Mouse (Mus musculus) heart, postnatal 0 days (tissue): ENCODE results near the gene Tbx6. TPM values are rescaled to one million over a fixed set of nuclear protein-coding genes. Genes with fewer than 3 reads are reported as not detected.

ENCODE experiments used
- ATAC-seq: fragments of 200-750 bp; cut with Nextera tagmentation; 2 replicates; pipeline ENCODE4 v1.8.0; 2017; ENCODE audit warnings: low read depth, moderate number of reproducible peaks, moderate library complexity; ENCODE audit not compliant: insufficient read depth
- DNase-seq: peaks from one replicate; pipeline ENCODE4 v3.0.0-alpha.2; 2016; ENCODE audit warnings: low spot score
- H3K27ac ChIP-seq: fragments of 300-500 bp; sonication (generic); 2 replicates; pipeline ENCODE4 v1.5.1; 2014; ENCODE audit warnings: low read depth, mild to moderate bottlenecking
- H3K27me3 ChIP-seq: fragments of 300-500 bp; sonication (generic); 2 replicates; pipeline ENCODE4 v1.6.1; 2014; ENCODE audit warnings: low read length, mixed read lengths; ENCODE audit not compliant: control insufficient read depth, insufficient read depth
- H3K36me3 ChIP-seq: fragments of 300-500 bp; sonication (generic); replicated peaks from 2 replicates; pipeline ENCODE4 v1.6.1; 2014; ENCODE audit warnings: low read length, mixed read lengths; ENCODE audit not compliant: control insufficient read depth, insufficient read depth
- H3K4me1 ChIP-seq: fragments of 300-500 bp; sonication (generic); 2 replicates; pipeline ENCODE4 v1.6.1; 2014; ENCODE audit warnings: antibody characterized with exemption; ENCODE audit not compliant: control insufficient read depth, insufficient read depth
- H3K4me2 ChIP-seq: fragments of 300-500 bp; sonication (generic); 2 replicates; pipeline ENCODE4 v1.6.1; 2014; ENCODE audit warnings: low read depth, mild to moderate bottlenecking, low read length, moderate library complexity
- H3K4me3 ChIP-seq: fragments of 300-500 bp; sonication (generic); 2 replicates; pipeline ENCODE4 v1.5.1; 2014; ENCODE audit warnings: low read depth, low read length
- H3K9ac ChIP-seq: fragments of 300-500 bp; sonication (generic); replicated peaks from 2 replicates; pipeline ENCODE4 v1.6.1; 2014; ENCODE audit warnings: low read depth, low read length, mixed read lengths
- H3K9me3 ChIP-seq: fragments of 300-500 bp; sonication (generic); replicated peaks from 2 replicates; pipeline ENCODE4 v1.6.1; 2016; ENCODE audit warnings: low read length; ENCODE audit not compliant: control insufficient read depth
- CTCF ChIP-seq: IDR thresholded peaks from 2 replicates; pipeline ENCODE4 v1.5.1; 2016; ENCODE audit warnings: antibody characterized with exemption, control low read depth, low read depth
- EP300 ChIP-seq: IDR thresholded peaks from 2 replicates; pipeline ENCODE4 v1.6.1; 2016; ENCODE audit warnings: antibody characterized with exemption, low read depth
- WGBS: fragments of 180-500 bp; shearing (Covaris S2); extraction: QIAGEN DNeasy Blood & Tissue Kit; methylation state at CpG from one replicate; pipeline ENCODE4 v1.1.7; 2014; 5-methylcytosine and 5-hydroxymethylcytosine counted together
- polyA plus RNA-seq: library from polyadenylated mRNA; unstranded; fragments of >200 nt; fragmentation: Nextera tagmentation; extraction: Ambion mirVana; gene quantifications from 2 replicates; pipeline ENCODE4 v1.2.1, GENCODE M21; 2015
- total RNA-seq: library from RNA; depleted of rRNA; stranded (reverse); fragments of >200 nt; gene quantifications from 2 replicates; pipeline ENCODE4 v1.2.3, GENCODE M21; 2014; ENCODE audit warnings: low replicate concordance

The Tbx6 gene
- total and polyA plus RNA-seq, 2 experiments from 2014 or later: 0.23 TPM; not detected in 1

DNA sequence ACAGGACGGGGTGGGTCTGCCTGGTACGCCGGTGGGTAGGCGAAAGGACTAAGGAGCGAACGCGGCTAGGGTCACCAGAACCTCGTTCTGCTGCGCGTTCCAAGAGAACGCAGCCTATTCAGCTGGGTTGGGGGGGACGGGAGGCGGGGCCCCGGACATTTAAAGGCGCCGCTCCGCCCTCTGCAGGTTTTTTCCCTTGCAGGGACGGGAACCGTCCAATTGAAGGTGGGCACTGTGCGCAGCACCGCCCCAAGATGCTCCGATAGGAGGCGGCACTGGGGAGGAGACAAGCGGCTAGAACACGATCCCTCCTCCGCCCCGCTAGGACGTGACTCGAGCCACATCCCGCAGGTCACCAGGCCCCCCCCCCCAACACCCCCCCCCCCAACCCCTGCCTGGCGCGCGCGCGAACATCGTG lies 17.8 kb downstream of the Tbx6 start:
- TF ChIP-seq EP300 (peak; percentile 2; the same call in 1 of the 2 replicates), CTCF (peak; percentile 25; the same call in 1 of the 2 replicates)
- DNase-seq (peak; percentile 98), ATAC-seq (peak; percentile 92)
- Histone ChIP-seq H3K36me3 (peaks cover 38% of the 10 kb centered on the region), H3K27me3 (no peaks in the 10 kb centered on the region), H3K27ac (peak overlapping the region; percentile 97), H3K4me3 (peak overlapping the region; percentile 83), H3K4me1 (peaks cover 22% of the 10 kb centered on the region), H3K9me3 (no peaks in the 10 kb centered on the region), H3K9ac (peak overlapping the region; percentile 84), H3K4me2 (peak overlapping the region; percentile 81)
- 0% methylated on average over 26 of the region's 36 CpGs for WGBS

DNA sequence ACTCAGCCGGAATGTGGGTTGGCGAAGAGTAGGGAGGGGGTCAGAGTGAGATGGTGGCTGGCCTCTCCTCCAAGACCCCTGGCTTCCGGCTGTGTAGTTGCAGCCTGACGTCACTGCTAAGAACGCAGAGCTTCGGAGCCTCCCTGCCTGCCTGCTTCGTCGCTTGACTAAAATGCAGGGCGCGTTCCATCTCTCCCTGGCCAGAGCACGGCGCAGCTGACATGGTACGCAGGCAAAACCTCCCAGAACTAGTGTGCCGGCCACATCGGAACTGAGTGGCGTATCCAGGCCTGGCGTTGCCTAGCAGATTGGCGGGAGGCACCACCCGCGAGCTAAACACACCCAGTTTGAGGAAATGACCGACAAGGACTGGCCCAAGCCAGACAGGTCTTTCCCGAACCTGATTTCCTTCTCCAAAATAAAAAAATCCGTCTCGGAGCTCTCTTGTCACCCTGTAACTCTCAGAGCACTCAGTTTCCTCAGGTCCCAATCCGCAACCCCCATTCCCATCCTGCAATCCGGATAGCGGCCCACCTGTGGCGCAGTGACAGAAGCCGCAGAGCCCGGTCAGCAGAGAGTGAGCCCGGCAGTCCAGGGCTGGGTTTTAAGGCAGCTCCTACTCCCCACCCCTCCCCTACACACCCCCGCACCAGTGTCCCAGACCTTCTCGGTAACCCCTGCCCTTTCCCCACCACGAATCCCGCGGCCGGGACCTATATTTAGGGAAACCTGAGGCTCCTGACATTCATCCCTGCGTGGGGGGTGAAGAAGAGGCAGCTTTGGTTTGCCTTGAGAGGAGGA lies 18.4 kb downstream of the Tbx6 start:
- peak; percentile 84 for ATAC-seq
- under 1% methylated on average over 37 of the region's 38 CpGs for WGBS

GRCm38 (mm10) chr7:126800269-126801056 lies 19.2 kb downstream of the Tbx6 start:
- Histone ChIP-seq H3K4me3 (peak overlapping the region; percentile 83), H3K4me2 (peak overlapping the region; percentile 81), H3K27ac (peak overlapping the region; percentile 97), H3K36me3 (peaks cover 29% of the 10 kb centered on the region), H3K27me3 (no peaks in the 10 kb centered on the region), H3K9ac (peak overlapping the region; percentile 56), H3K9me3 (no peaks in the 10 kb centered on the region), H3K4me1 (peaks cover 22% of the 10 kb centered on the region)
- no peak for DNase-seq
- TF ChIP-seq CTCF (no peak), EP300 (no peak)
- 52% methylated on average over 5 of the region's 5 CpGs for WGBS
- ATAC-seq: no peak

More for the DNA sequence above, 18.4 kb downstream of the Tbx6 start:
- peak overlapping the region; percentile 56 for H3K9ac ChIP-seq
- peak overlapping the region; percentile 83 for H3K4me3 ChIP-seq
- no peaks in the 10 kb centered on the region for H3K9me3 ChIP-seq
- H3K4me2 ChIP-seq: peak overlapping the region; percentile 81
- no peak; the same call in 1 of the 2 replicates for TF ChIP-seq EP300
- TF ChIP-seq CTCF: peak; percentile 39
- DNase-seq: peak; percentile 96
- H3K4me1 ChIP-seq: peaks cover 22% of the 10 kb centered on the region
- peak overlapping the region; percentile 97 for H3K27ac ChIP-seq
- no peaks in the 10 kb centered on the region for H3K27me3 ChIP-seq
- peaks cover 35% of the 10 kb centered on the region for H3K36me3 ChIP-seq

DNA sequence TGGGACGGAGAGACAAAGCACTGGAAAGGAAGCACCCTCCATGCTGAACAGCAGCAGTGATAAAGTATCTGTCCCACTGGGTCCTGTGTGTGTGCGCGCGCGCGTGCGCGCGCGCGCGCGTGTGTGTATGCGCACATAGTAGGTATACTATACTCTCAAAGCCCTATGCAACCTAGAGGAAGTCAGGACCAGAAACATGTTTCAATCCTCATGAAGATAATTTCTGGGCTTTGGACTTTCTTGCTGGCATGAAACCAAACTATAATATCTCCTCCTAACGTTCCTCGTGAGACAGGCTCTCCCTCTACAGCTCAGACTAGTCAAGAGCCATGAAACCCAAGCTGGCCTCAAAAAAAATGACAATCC lies 19.8 kb downstream of the Tbx6 start:
- no peak for TF ChIP-seq CTCF
- no peak for TF ChIP-seq EP300
- Histone ChIP-seq H3K4me2 (no peak overlapping the region), H3K27me3 (no peaks in the 10 kb centered on the region), H3K4me1 (peaks cover 22% of the 10 kb centered on the region), H3K4me3 (no peak overlapping the region), H3K9me3 (no peaks in the 10 kb centered on the region), H3K9ac (no peak overlapping the region), H3K36me3 (peaks cover 24% of the 10 kb centered on the region), H3K27ac (no peak overlapping the region)
- no peak for ATAC-seq
- 93% methylated on average over 16 of the region's 16 CpGs for WGBS
- no peak for DNase-seq

- peaks cover 12% of the 10 kb centered on the region; the same call in 1 of the 2 replicates for H3K36me3 ChIP-seq
- ATAC-seq (no peak), DNase-seq (no peak)
- 80% methylated on average over 11 of the region's 11 CpGs for WGBS
- no peaks in the 10 kb centered on the region for H3K9me3 ChIP-seq
- H3K4me3 ChIP-seq: no peak overlapping the region
- TF ChIP-seq CTCF (no peak), EP300 (no peak)
- H3K27me3 ChIP-seq: no peaks in the 10 kb centered on the region
- no peak overlapping the region for H3K4me2 ChIP-seq
- H3K4me1 ChIP-seq: peaks cover 16% of the 10 kb centered on the region
- H3K27ac ChIP-seq: no peak overlapping the region
- no peak overlapping the region for H3K9ac ChIP-seq
Measured at GRCm38 (mm10) chr7:126802134-126802889, 21.0 kb downstream of the Tbx6 start.
